Mouse (Mus musculus): ENCODE results near the gene Erbb4.

DNA sequence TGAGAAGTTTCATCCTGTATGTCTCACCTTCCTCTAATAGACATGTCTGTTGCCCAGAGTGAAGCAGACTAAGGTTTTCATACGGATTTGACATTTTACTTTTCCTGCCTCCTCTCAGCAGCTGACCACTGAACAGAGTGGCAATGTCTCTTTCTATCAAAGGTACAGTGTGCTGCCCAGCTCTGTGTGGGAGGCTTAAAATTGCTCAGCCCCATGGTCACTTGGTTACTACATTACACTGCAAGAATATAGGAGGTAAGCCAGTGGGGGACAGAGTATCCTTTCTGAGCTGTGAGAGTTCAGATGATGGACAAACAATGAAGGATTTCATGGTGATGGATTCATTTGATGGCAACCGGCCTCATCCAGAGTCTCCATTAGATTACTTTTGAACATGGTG is 152.4 kb downstream of the Erbb4 start:
- TF ChIP-seq POLR2A (IDR thresholded peaks at IDR 0.05; ENCODE audit: insufficient read length, low read depth) (no peak), USF1 (IDR thresholded peaks at IDR 0.05; ENCODE audit: low read depth) (no peak), POLR2AphosphoS2 (IDR thresholded peaks at IDR 0.05; ENCODE audit: insufficient read length, low read depth) (no peak), MYOG (IDR thresholded peaks at IDR 0.05; ENCODE audit: control insufficient read depth in 1 of 3, insufficient read depth in 1 of 3, insufficient read length in 2 of 3, low read depth in 2 of 3) (no peak), TCF3 (IDR thresholded peaks at IDR 0.05; ENCODE audit: insufficient read length, low read depth) (no peak), MAX (IDR thresholded peaks at IDR 0.05; ENCODE audit: low read depth) (no peak), CEBPB (IDR thresholded peaks at IDR 0.05; ENCODE audit: insufficient read depth, poor library complexity, severe bottlenecking) (no peak), E2F4 (IDR thresholded peaks at IDR 0.05; ENCODE audit: insufficient read depth) (no peak), REST (IDR thresholded peaks at IDR 0.05; ENCODE audit: insufficient read depth, insufficient read length) (no peak), TCF12 (IDR thresholded peaks at IDR 0.05; ENCODE audit: insufficient read depth, poor library complexity, severe bottlenecking) (no peak), MYOD1 (IDR thresholded peaks at IDR 0.05; ENCODE audit: control insufficient read depth in 1 of 3, insufficient read length in 2 of 3, low read depth in 2 of 3) (no peak)
